Mouse (Mus musculus): ENCODE data around the gene Slc1a2. TPM values are rescaled to one million over a fixed set of nuclear protein-coding genes. Genes with fewer than 3 reads are reported as not detected.

Slc1a2 gene
- total and polyA plus RNA-seq, 3 experiments, result 0.08 TPM; not detected in 2

GRCm38 (mm10) chr2:102809436-102809835, 151.0 kb downstream of the Slc1a2 start:
- Histone ChIP-seq H3K36me3 (ENCODE audit: control insufficient read depth in 1 of 2, insufficient read depth in 2 of 2, low read length in 2 of 2) (peaks cover 0 to 12% of the 10 kb centered on the region in 2 experiments; a peak in 3 of 4 replicates), H3K9ac (ENCODE audit: control insufficient read depth, low read depth, low read length, poor library complexity, severe bottlenecking) (no peak overlapping the region), H3K4me3 (ENCODE audit: control insufficient read depth in 1 of 2, insufficient read depth in 1 of 2, low read depth in 2 of 2, low read length in 2 of 2) (no peak overlapping the region), H3K9me3 (replicated peaks; ENCODE audit: insufficient read depth, low read length) (no peaks in the 10 kb centered on the region), H3K27ac (ENCODE audit: control insufficient read depth, low read depth, low read length) (no peak overlapping the region), H3K27me3 (ENCODE audit: control insufficient read depth in 1 of 2, insufficient read depth in 2 of 2, low read length in 2 of 2) (no peaks in the 10 kb centered on the region), H3K79me2 (ENCODE audit: control insufficient read depth, insufficient read depth, low read length, poor library complexity) (no peaks in the 10 kb centered on the region), H3K4me1 (ENCODE audit: control insufficient read depth in 1 of 2, insufficient read depth in 2 of 2, low read length in 2 of 2) (no peaks in the 10 kb centered on the region; a peak in 1 of 4 replicates)
- TF ChIP-seq RAD21 (IDR thresholded peaks at IDR 0.05; ENCODE audit: low read depth, low read length), result no peak
- no peak for DNase-seq (ENCODE audit: low read depth, low spot score)

- H3K9me3 ChIP-seq (replicated peaks; ENCODE audit: insufficient read depth, low read length), result no peaks in the 10 kb centered on the region
- H3K27ac ChIP-seq (ENCODE audit: control insufficient read depth, low read depth, low read length), result no peak overlapping the region
- no peak overlapping the region for H3K4me3 ChIP-seq (ENCODE audit: control insufficient read depth in 1 of 2, insufficient read depth in 1 of 2, low read depth in 2 of 2, low read length in 2 of 2)
- no peaks in the 10 kb centered on the region for H3K79me2 ChIP-seq (ENCODE audit: control insufficient read depth, insufficient read depth, low read length, poor library complexity)
- no peak for TF ChIP-seq ZNF384 (IDR thresholded peaks at IDR 0.05; ENCODE audit: low read depth, low read length)
- no peak for TF ChIP-seq RCOR1 (IDR thresholded peaks at IDR 0.05; ENCODE audit: low read depth, low read length)
- TF ChIP-seq USF1 (IDR thresholded peaks at IDR 0.05; ENCODE audit: low read depth, low read length), result no peak
- TF ChIP-seq ETS1 (IDR thresholded peaks at IDR 0.05; ENCODE audit: low read depth, low read length), result no peak
- no peak for TF ChIP-seq ZMIZ1 (IDR thresholded peaks at IDR 0.05; ENCODE audit: low read depth, low read length)
- no peak for TF ChIP-seq CHD2 (IDR thresholded peaks at IDR 0.05; ENCODE audit: low read length)
- TF ChIP-seq BHLHE40 (IDR thresholded peaks at IDR 0.05; ENCODE audit: borderline replicate concordance, low read depth, low read length), result no peak
- TF ChIP-seq ZC3H11A (IDR thresholded peaks at IDR 0.05; ENCODE audit: low read depth, low read length), result no peak
- H3K4me1 ChIP-seq (ENCODE audit: control insufficient read depth in 1 of 2, insufficient read depth in 2 of 2, low read length in 2 of 2), result peaks cover 3 to 10% of the 10 kb centered on the region in 2 experiments; a peak in 3 of 4 replicates
- DNase-seq (ENCODE audit: low read depth, low spot score), result no peak
- H3K27me3 ChIP-seq (ENCODE audit: control insufficient read depth in 1 of 2, insufficient read depth in 2 of 2, low read length in 2 of 2), result no peaks in the 10 kb centered on the region
- H3K9ac ChIP-seq (ENCODE audit: control insufficient read depth, low read depth, low read length, poor library complexity, severe bottlenecking), result no peak overlapping the region
- H3K36me3 ChIP-seq (ENCODE audit: control insufficient read depth in 1 of 2, insufficient read depth in 2 of 2, low read length in 2 of 2), result peaks cover 12 to 13% of the 10 kb centered on the region in 2 experiments
Measured at GRCm38 (mm10) chr2:102812756-102813155, 154.3 kb downstream of the Slc1a2 start.

GRCm38 (mm10) chr2:102815289-102815809, 156.9 kb downstream of the Slc1a2 start:
- H3K36me3 ChIP-seq (ENCODE audit: control insufficient read depth in 1 of 2, insufficient read depth in 2 of 2, low read length in 2 of 2), result peaks cover 12 to 14% of the 10 kb centered on the region in 2 experiments
- H3K9me3 ChIP-seq (replicated peaks; ENCODE audit: insufficient read depth, low read length), result no peaks in the 10 kb centered on the region
- H3K9ac ChIP-seq (ENCODE audit: control insufficient read depth, low read depth, low read length, poor library complexity, severe bottlenecking), result no peak overlapping the region
- peak overlapping the region; percentile 41 for H3K27ac ChIP-seq (ENCODE audit: control insufficient read depth, low read depth, low read length)
- no peaks in the 10 kb centered on the region for H3K27me3 ChIP-seq (ENCODE audit: control insufficient read depth in 1 of 2, insufficient read depth in 2 of 2, low read length in 2 of 2)
- H3K4me3 ChIP-seq (ENCODE audit: control insufficient read depth in 1 of 2, insufficient read depth in 1 of 2, low read depth in 2 of 2, low read length in 2 of 2), result no peak overlapping the region
- H3K4me1 ChIP-seq (ENCODE audit: control insufficient read depth in 1 of 2, insufficient read depth in 2 of 2, low read length in 2 of 2), result peaks cover 3 to 10% of the 10 kb centered on the region in 2 experiments; a peak in 3 of 4 replicates
- peak; percentile 95 for DNase-seq (ENCODE audit: low read depth, low spot score)
- no peaks in the 10 kb centered on the region for H3K79me2 ChIP-seq (ENCODE audit: control insufficient read depth, insufficient read depth, low read length, poor library complexity)
- TF ChIP-seq UBTF (IDR thresholded peaks at IDR 0.05; ENCODE audit: borderline replicate concordance, insufficient read depth, low read depth, low read length), result no peak
- TF ChIP-seq USF1 (IDR thresholded peaks at IDR 0.05; ENCODE audit: low read depth, low read length), result no peak
- TF ChIP-seq MYC (IDR thresholded peaks at IDR 0.05; ENCODE audit: low read depth, low read length), result peak; percentile 81
- TF ChIP-seq MAZ (IDR thresholded peaks at IDR 0.05; ENCODE audit: low read depth, low read length), result no peak; the same call in 1 of the 2 replicates
- peak; percentile 98 for TF ChIP-seq RCOR1 (IDR thresholded peaks at IDR 0.05; ENCODE audit: low read depth, low read length)
- TF ChIP-seq MAX (IDR thresholded peaks at IDR 0.05; ENCODE audit: low read length), result peak; percentile 62; the same call in 1 of the 2 replicates
- TF ChIP-seq POLR2AphosphoS5 (IDR thresholded peaks at IDR 0.05; ENCODE audit: borderline replicate concordance, low read depth, low read length), result no peak
- TF ChIP-seq TBP (IDR thresholded peaks at IDR 0.05; ENCODE audit: low read depth, low read length), result peak; percentile 67
- TF ChIP-seq HCFC1 (IDR thresholded peaks at IDR 0.05; ENCODE audit: low read depth, low read length), result peak; percentile 32; the same call in 1 of the 2 replicates
- no peak for TF ChIP-seq E2F4 (IDR thresholded peaks at IDR 0.05; ENCODE audit: borderline replicate concordance, low read depth, low read length)
- TF ChIP-seq NELFE (IDR thresholded peaks at IDR 0.05; ENCODE audit: low read depth, low read length), result no peak
- no peak for TF ChIP-seq ZMIZ1 (IDR thresholded peaks at IDR 0.05; ENCODE audit: low read depth, low read length)
- no peak for TF ChIP-seq KAT2A (conservative IDR thresholded peaks at IDR 0.05; ENCODE audit: low read depth, low read length)
- peak; percentile 85 for TF ChIP-seq ETS1 (IDR thresholded peaks at IDR 0.05; ENCODE audit: low read depth, low read length)
- no peak for TF ChIP-seq MAFK (IDR thresholded peaks at IDR 0.05; ENCODE audit: borderline replicate concordance, low read depth, low read length)
- peak; percentile 25; the same call in 1 of the 2 replicates for TF ChIP-seq BHLHE40 (IDR thresholded peaks at IDR 0.05; ENCODE audit: borderline replicate concordance, low read depth, low read length)
- peak; percentile 27 for TF ChIP-seq SMC3 (IDR thresholded peaks at IDR 0.05; ENCODE audit: low read depth, low read length)
- no peak; the same call in 1 of the 2 replicates for TF ChIP-seq RAD21 (IDR thresholded peaks at IDR 0.05; ENCODE audit: low read depth, low read length)
- no peak for TF ChIP-seq ZKSCAN1 (IDR thresholded peaks at IDR 0.05; ENCODE audit: low read depth, low read length)
- TF ChIP-seq ZC3H11A (IDR thresholded peaks at IDR 0.05; ENCODE audit: low read depth, low read length), result no peak
- peak; percentile 83 to 95 for TF ChIP-seq EP300 (IDR thresholded peaks at IDR 0.05; ENCODE audit: low read depth in 1 of 2, low read length in 2 of 2)
- peak; percentile 78 for TF ChIP-seq TCF12 (IDR thresholded peaks at IDR 0.05; ENCODE audit: low read depth, low read length)

All from MEL (cell line).